ENCODE assay signal across 8 mouse cellular contexts in the genomic region with DNA sequence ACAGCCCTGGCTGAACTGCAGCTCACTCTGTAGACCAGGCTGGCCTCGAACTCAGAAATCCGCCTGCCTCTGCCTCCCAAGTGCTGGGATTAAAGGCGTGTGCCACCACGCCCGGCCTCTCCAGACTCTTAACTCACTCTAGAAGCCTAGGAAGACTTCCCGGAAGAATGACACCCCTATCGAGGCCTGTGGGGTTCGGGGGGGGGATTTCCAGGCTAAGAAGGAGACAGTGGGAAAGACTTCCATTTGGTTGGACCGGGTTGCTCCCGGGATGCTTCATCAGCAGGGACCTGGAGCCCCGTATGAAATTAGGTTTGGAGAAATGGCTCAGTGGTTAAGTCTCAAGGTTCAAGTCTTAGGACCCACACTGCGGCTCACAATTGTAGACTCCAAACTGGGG. TPM values are rescaled to one million over a fixed set of nuclear protein-coding genes. Genes with fewer than 3 reads are reported as not detected.
A peak's percentile ranks its signal among the peaks of the same experiment; 100 is the strongest.
DNase-seq lines count a peak whose midpoint lies in the region; ATAC-seq and TF ChIP-seq lines count a peak whose summit lies in the region.

No protein-coding gene starts in this region.

- peak; percentile 93 for DNase-seq in heart, adult 11 months
- no peak for DNase-seq in heart, adult 18-20 months
- DNase-seq in ES-E14 (ENCODE audit: low read depth, low spot score) = no peak
- no peak for DNase-seq in right cerebral cortex, adult 18-20 months
- no peak for DNase-seq in layer of hippocampus, adult 8-10 months (ENCODE audit: low spot score in 2 of 2)
- no peak for DNase-seq in left cerebral cortex, postnatal 14 days (ENCODE audit: low spot score in 2 of 2)

- WGBS in hindbrain, embryonic 13.5 days = 90% methylated on average over 12 of the region's 12 CpGs
- WGBS in midbrain, embryonic 12.5 days = 87% methylated on average over 12 of the region's 12 CpGs

- no peaks in the 10 kb centered on the region for H3K27me3 ChIP-seq in hindbrain, embryonic 13.5 days
- no peaks in the 10 kb centered on the region; the same call in 1 of the 2 replicates for H3K27me3 ChIP-seq in midbrain, embryonic 12.5 days

- H3K4me3 ChIP-seq in ES-E14 (ENCODE audit: insufficient read depth in 1 of 2, low read depth in 1 of 2, low read length in 2 of 2, poor library complexity in 1 of 2, severe bottlenecking in 1 of 2) = peak overlapping the region; percentile 43 to 64; a peak in 3 of 4 replicates
- H3K4me3 ChIP-seq in hindbrain, embryonic 13.5 days = peak overlapping the region; percentile 77
- H3K4me3 ChIP-seq in midbrain, embryonic 12.5 days = peak overlapping the region; percentile 81; the same call in 1 of the 2 replicates

- in situ Hi-C loops in ES-E14 (cut with MboI; ENCODE audit: low sequenced_read_pairs in 2 of 2, unreplicated experiment in 2 of 2) = no loop called here

- peaks cover 0 to 13% of the 10 kb centered on the region in 2 experiments; a peak in 2 of 4 replicates for H3K4me1 ChIP-seq in ES-E14 (ENCODE audit: control insufficient read depth in 2 of 2, insufficient read depth in 2 of 2, low read length in 2 of 2, poor library complexity in 1 of 2)
- peaks cover 18% of the 10 kb centered on the region for H3K4me1 ChIP-seq in hindbrain, embryonic 13.5 days (replicated peaks)
- H3K4me1 ChIP-seq in midbrain, embryonic 12.5 days = peaks cover 13% of the 10 kb centered on the region

- ATAC-seq in hindbrain, embryonic 13.5 days (ENCODE audit: low FRiP score) = no peak
- ATAC-seq in midbrain, embryonic 12.5 days (ENCODE audit: low FRiP score, low read depth) = no peak

- intact Hi-C loops in left cerebral cortex, postnatal 14 days (cut with DNase I) = no loop called here

- H3K36me3 ChIP-seq in ES-E14 (ENCODE audit: control insufficient read depth, insufficient read depth, low read length, poor library complexity, severe bottlenecking) = peaks cover 6% of the 10 kb centered on the region
- H3K36me3 ChIP-seq in hindbrain, embryonic 13.5 days = no peaks in the 10 kb centered on the region
- no peaks in the 10 kb centered on the region for H3K36me3 ChIP-seq in midbrain, embryonic 12.5 days

- no peak overlapping the region; the same call in 1 of the 2 replicates for H3K27ac ChIP-seq in ES-E14 (ENCODE audit: insufficient read depth, low read depth, low read length, poor library complexity, severe bottlenecking)
- H3K27ac ChIP-seq in hindbrain, embryonic 13.5 days = peak overlapping the region; percentile 71; the same call in 1 of the 2 replicates
- H3K27ac ChIP-seq in midbrain, embryonic 12.5 days (replicated peaks) = no peak overlapping the region

- H3K4me2 ChIP-seq in hindbrain, embryonic 13.5 days = peak overlapping the region; percentile 89
- peak overlapping the region; percentile 93 for H3K4me2 ChIP-seq in midbrain, embryonic 12.5 days (replicated peaks)

- peak overlapping the region; percentile 63; the same call in 1 of the 2 replicates for H3K9ac ChIP-seq in ES-E14 (ENCODE audit: insufficient read depth, low read depth, low read length, poor library complexity, severe bottlenecking)
- peak overlapping the region; percentile 61; the same call in 1 of the 2 replicates for H3K9ac ChIP-seq in hindbrain, embryonic 13.5 days
- no peak overlapping the region for H3K9ac ChIP-seq in midbrain, embryonic 12.5 days (replicated peaks)

- no peaks in the 10 kb centered on the region for H3K9me3 ChIP-seq in ES-E14 (ENCODE audit: control insufficient read depth, insufficient read depth, low read depth, low read length)
- no peaks in the 10 kb centered on the region for H3K9me3 ChIP-seq in hindbrain, embryonic 13.5 days
- no peaks in the 10 kb centered on the region for H3K9me3 ChIP-seq in midbrain, embryonic 12.5 days

TF ChIP-seq in ES-E14, 5 proteins besides CTCF, POLR2A, EP300 and RAD21:
- no peak for TF ChIP-seq MAFK (IDR thresholded peaks at IDR 0.05; ENCODE audit: insufficient read depth, low read depth, low read length)
- no peak for TF ChIP-seq HCFC1 (IDR thresholded peaks at IDR 0.05; ENCODE audit: borderline replicate concordance, insufficient read depth, low read length)
- no peak for TF ChIP-seq ZNF384 (IDR thresholded peaks at IDR 0.05; ENCODE audit: low read depth, low read length)
- no peak for TF ChIP-seq ZC3H11A (IDR thresholded peaks at IDR 0.05; ENCODE audit: borderline replicate concordance, low read depth, low read length)
- TF ChIP-seq CHD2 (IDR thresholded peaks at IDR 0.05; ENCODE audit: low read depth, low read length) = no peak
TF ChIP-seq in ES-E14: peak in this region for 0.

RNA-seq across cellular contexts. Expression of gene Fpgs, which starts 9.3 kb away (rescaled TPM):
- total RNA-seq in heart, adult 18-20 months (2021) = 1 to 10 TPM; 4.4 to 5.0 TPM
- total RNA-seq in ES-E14 (2012; rRNA removed) = 61.2 and 84.6 TPM in 2 replicates
- polyA plus RNA-seq in hindbrain, embryonic 13.5 days (2015; fragmentation: Nextera tagmentation; extraction: Ambion mirVana) = 14.5 and 16.4 TPM in 2 replicates
- polyA plus RNA-seq in midbrain, embryonic 12.5 days (2016; fragmentation: Nextera tagmentation; extraction: Ambion mirVana) = 17.9 and 19.1 TPM in 2 replicates
- 10 to 100 TPM in 3 of 4 experiments, 1 to 10 TPM in 1; 7.6 to 17.7 (median 11.4) TPM for total RNA-seq in layer of hippocampus, adult 8-10 months (2022)
- total RNA-seq in left cerebral cortex, postnatal 14 days (2021) = 10 to 100 TPM in 1 of 2 experiments, 1 to 10 TPM in 1; 9.5 to 10.1 TPM

RNA-seq across cellular contexts. Expression of gene Cdk9, which starts 18.2 kb away (rescaled TPM):
- total RNA-seq in heart, adult 18-20 months (2021) = 10 to 100 TPM; 22.4 to 24.1 TPM
- 68.0 and 72.4 TPM in 2 replicates for total RNA-seq in ES-E14 (2012; rRNA removed)
- 74.9 and 81.9 TPM in 2 replicates for polyA plus RNA-seq in hindbrain, embryonic 13.5 days (2015; fragmentation: Nextera tagmentation; extraction: Ambion mirVana)
- 99.3 and 103 TPM in 2 replicates for polyA plus RNA-seq in midbrain, embryonic 12.5 days (2016; fragmentation: Nextera tagmentation; extraction: Ambion mirVana)
- 100 to 1,000 TPM; 102 to 129 (median 111) TPM for total RNA-seq in layer of hippocampus, adult 8-10 months (2022)
- total RNA-seq in left cerebral cortex, postnatal 14 days (2021) = 100 to 1,000 TPM; 100 to 106 TPM

RNA-seq across cellular contexts. Expression of gene Sh2d3c, which starts 26.2 kb away (rescaled TPM):
- 10 to 100 TPM; 23.1 to 30.8 TPM for total RNA-seq in heart, adult 18-20 months (2021)
- 1.7 and 1.8 TPM in 2 replicates for total RNA-seq in ES-E14 (2012; rRNA removed)
- 41.8 and 50.5 TPM in 2 replicates for polyA plus RNA-seq in hindbrain, embryonic 13.5 days (2015; fragmentation: Nextera tagmentation; extraction: Ambion mirVana)
- 34.6 and 41.1 TPM in 2 replicates for polyA plus RNA-seq in midbrain, embryonic 12.5 days (2016; fragmentation: Nextera tagmentation; extraction: Ambion mirVana)
- 10 to 100 TPM; 18.5 to 23.8 (median 21.0) TPM for total RNA-seq in layer of hippocampus, adult 8-10 months (2022)
- 10 to 100 TPM; 31.1 to 35.6 TPM for total RNA-seq in left cerebral cortex, postnatal 14 days (2021)

RNA-seq across cellular contexts. Expression of gene 6330409D20Rik, which starts 46.1 kb away (rescaled TPM):
- not detected for total RNA-seq in heart, adult 18-20 months (2021)
- total RNA-seq in ES-E14 (2012; rRNA removed) = not detected in 2 replicates
- 3.3 and 3.7 TPM in 2 replicates for polyA plus RNA-seq in hindbrain, embryonic 13.5 days (2015; fragmentation: Nextera tagmentation; extraction: Ambion mirVana)
- 2.8 and 3.5 TPM in 2 replicates for polyA plus RNA-seq in midbrain, embryonic 12.5 days (2016; fragmentation: Nextera tagmentation; extraction: Ambion mirVana)
- 1 to 10 TPM in 3 of 4 experiments, under 1 TPM in 1; 0.92 to 2.1 (median 1.5) TPM for total RNA-seq in layer of hippocampus, adult 8-10 months (2022)
- total RNA-seq in left cerebral cortex, postnatal 14 days (2021) = 1 to 10 TPM; 2.2 to 3.8 TPM

RNA-seq across cellular contexts. Expression of gene Eng, which starts 48.3 kb away (rescaled TPM):
- total RNA-seq in heart, adult 18-20 months (2021) = 100 to 1,000 TPM in 1 of 2 experiments, 10 to 100 TPM in 1; 95.1 to 106 TPM
- 18.3 and 36.8 TPM in 2 replicates for total RNA-seq in ES-E14 (2012; rRNA removed)
- 29.0 and 29.2 TPM in 2 replicates for polyA plus RNA-seq in hindbrain, embryonic 13.5 days (2015; fragmentation: Nextera tagmentation; extraction: Ambion mirVana)
- polyA plus RNA-seq in midbrain, embryonic 12.5 days (2016; fragmentation: Nextera tagmentation; extraction: Ambion mirVana) = 27.7 and 29.5 TPM in 2 replicates
- total RNA-seq in layer of hippocampus, adult 8-10 months (2022) = 10 to 100 TPM; 18.2 to 24.8 (median 18.7) TPM
- total RNA-seq in left cerebral cortex, postnatal 14 days (2021) = 10 to 100 TPM; 30.7 to 34.5 TPM
